Mouse (Mus musculus) embryonic facial prominence, embryonic 11.5 days (tissue): ENCODE results near the gene Tapt1. TPM values are rescaled to one million over a fixed set of nuclear protein-coding genes. Genes with fewer than 3 reads are reported as not detected.
"Not testable (repeated sequence)": the region's sequence is repeated elsewhere in the genome, so short reads cannot be mapped to it uniquely, and the experiment has no call there.

Experiments used
- ATAC-seq: fragments of 200-750 bp; cut with Nextera tagmentation; replicated peaks from 2 replicates; pipeline ENCODE4 v1.8.0; 2017; ENCODE audit warnings: low read depth; ENCODE audit not compliant: insufficient number of reproducible peaks, low FRiP score, low TSS enrichment
- DNase-seq: peaks from one replicate; pipeline ENCODE4 v3.0.0-alpha.2; 2015; ENCODE audit warnings: low spot score
- H3K27ac ChIP-seq: fragments of 300-500 bp; sonication (generic); replicated peaks from 2 replicates; pipeline ENCODE4 v1.5.1; 2014; ENCODE audit warnings: mild to moderate bottlenecking, low read depth, low read length, control low read depth
- H3K27me3 ChIP-seq: fragments of 300-500 bp; sonication (generic); 2 replicates; pipeline ENCODE4 v1.6.1; 2014; ENCODE audit warnings: mild to moderate bottlenecking, low read length, moderate library complexity, mixed read lengths; ENCODE audit not compliant: control insufficient read depth, insufficient read depth
- H3K36me3 ChIP-seq: fragments of 300-500 bp; sonication (generic); replicated peaks from 2 replicates; pipeline ENCODE4 v1.6.1; 2014; ENCODE audit warnings: low read depth, mild to moderate bottlenecking, low read length, moderate library complexity, mixed read lengths; ENCODE audit not compliant: control insufficient read depth, insufficient read depth
- H3K4me1 ChIP-seq: fragments of 300-500 bp; sonication (generic); 2 replicates; pipeline ENCODE4 v1.6.1; 2014; ENCODE audit warnings: low read length, mixed read lengths; ENCODE audit not compliant: control insufficient read depth, insufficient read depth
- H3K4me2 ChIP-seq: fragments of 300-500 bp; sonication (generic); 2 replicates; pipeline ENCODE4 v1.6.1; 2014; ENCODE audit warnings: low read depth, mild to moderate bottlenecking, control low read depth, low read length, moderate library complexity
- H3K4me3 ChIP-seq: fragments of 300-500 bp; sonication (generic); 2 replicates; pipeline ENCODE4 v1.5.1; 2014; ENCODE audit warnings: low read depth, low read length, control low read depth
- H3K9ac ChIP-seq: fragments of 300-500 bp; sonication (generic); replicated peaks from 2 replicates; pipeline ENCODE4 v1.6.1; 2014; ENCODE audit warnings: mild to moderate bottlenecking, control low read depth, low read length
- H3K9me3 ChIP-seq: fragments of 300-500 bp; sonication (generic); replicated peaks from 2 replicates; pipeline ENCODE4 v1.6.1; 2016; ENCODE audit warnings: mild to moderate bottlenecking, low read length, inconsistent platforms, mixed read lengths; ENCODE audit not compliant: control insufficient read depth
- WGBS: fragments of 180-500 bp; shearing (Covaris S2); extraction: QIAGEN DNeasy Blood & Tissue Kit; methylation state at CpG from one replicate; pipeline ENCODE4 v1.1.7; 2014; 5-methylcytosine and 5-hydroxymethylcytosine counted together
- polyA plus RNA-seq: library from polyadenylated mRNA; unstranded; fragments of >200 nt; fragmentation: Nextera tagmentation; extraction: Ambion mirVana; gene quantifications from 2 replicates; pipeline ENCODE4 v1.2.1, GENCODE M21; 2014

Gene Tapt1
- polyA plus RNA-seq, 1 experiment from 2014 or later: 35.4 TPM

- no peaks in the 10 kb centered on the region for H3K27me3 ChIP-seq
- no peaks in the 10 kb centered on the region for H3K9me3 ChIP-seq
- DNase-seq: no peak
- H3K4me1 ChIP-seq: no peaks in the 10 kb centered on the region
- no peaks in the 10 kb centered on the region for H3K36me3 ChIP-seq
- no peak overlapping the region for H3K4me3 ChIP-seq
- H3K4me2 ChIP-seq: no peak overlapping the region
- ATAC-seq: no peak
- no peak overlapping the region for H3K9ac ChIP-seq
- H3K27ac ChIP-seq: no peak overlapping the region
- 30% methylated on average over 8 of the region's 8 CpGs for WGBS
Measured at GRCm38 (mm10) chr5:44143467-44144235, 82.8 kb downstream of the Tapt1 start.

DNA sequence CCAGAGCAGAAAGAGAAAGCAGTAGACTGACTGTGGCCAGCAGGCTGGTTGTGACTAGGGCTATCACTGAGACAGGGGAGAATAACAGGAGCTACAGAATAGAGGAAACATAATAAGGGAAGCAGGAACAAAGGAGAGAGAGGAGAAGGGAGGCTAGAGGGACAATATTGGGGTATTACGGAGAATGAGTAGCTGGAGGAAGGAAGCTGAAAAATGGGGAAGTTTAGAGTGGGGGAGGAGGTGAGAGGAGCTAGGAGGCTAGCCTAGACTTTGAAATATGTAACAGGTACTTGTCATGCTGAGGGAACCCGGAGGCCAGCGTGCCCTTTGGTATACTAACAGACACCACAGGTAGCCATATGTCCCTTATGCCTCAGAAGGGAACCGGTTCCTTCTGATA lies 98.9 kb downstream of the Tapt1 start:
- DNase-seq (no peak), ATAC-seq (no peak)
- H3K9me3 ChIP-seq: no peaks in the 10 kb centered on the region
- 83% methylated on average over 4 of the region's 4 CpGs for WGBS
- H3K4me3 ChIP-seq: no peak overlapping the region
- no peak overlapping the region for H3K4me2 ChIP-seq
- H3K9ac ChIP-seq: no peak overlapping the region
- H3K27me3 ChIP-seq: no peaks in the 10 kb centered on the region
- no peaks in the 10 kb centered on the region for H3K36me3 ChIP-seq
- no peaks in the 10 kb centered on the region for H3K4me1 ChIP-seq
- no peak overlapping the region for H3K27ac ChIP-seq

DNA sequence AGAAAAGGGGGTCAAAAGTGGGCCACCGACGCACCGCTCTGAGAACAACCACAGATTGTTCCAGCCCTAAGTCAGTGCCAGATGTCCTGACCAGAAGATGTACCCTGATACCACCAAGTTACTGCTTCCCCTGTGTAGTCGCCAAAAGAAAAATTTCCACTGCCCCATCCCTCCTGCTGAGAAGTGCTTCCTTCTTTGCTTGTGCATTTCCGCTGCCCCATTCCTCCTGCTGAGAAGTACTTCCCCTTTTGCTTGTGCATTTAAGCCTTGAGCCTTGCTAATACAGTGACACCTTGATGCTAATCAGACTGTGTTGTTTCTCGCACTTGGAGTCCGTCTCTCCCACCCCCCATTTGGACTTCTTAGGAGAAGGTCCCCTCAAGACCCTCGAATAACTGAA lies 99.9 kb downstream of the Tapt1 start:
- H3K27ac ChIP-seq, ATAC-seq, H3K4me3 ChIP-seq, H3K36me3 ChIP-seq, DNase-seq, H3K9me3 ChIP-seq, H3K27me3 ChIP-seq, H3K4me2 ChIP-seq, H3K9ac ChIP-seq, H3K4me1 ChIP-seq: not testable (repeated sequence)
- WGBS: 87% methylated on average over 8 of the region's 8 CpGs

Other genes with a start within 250 kb of the Tapt1 start
- gene Fgfbp1, start 244.8 kb downstream of the Tapt1 start, polyA plus RNA-seq: 0.36 and 0.67 TPM in 2 replicates
- 121 and 126 TPM in 2 replicates for gene Prom1, start 124.6 kb downstream of the Tapt1 start, polyA plus RNA-seq